Mouse (Mus musculus) myocyte (in vitro differentiated cells): ENCODE results near the gene Lamp2.

Experiments
- POLR2A ChIP-seq: IDR thresholded peaks from one replicate; pipeline ENCODE4 v1.6.1; 2011; ENCODE audit warnings: low read depth, mild to moderate bottlenecking, control low read depth, moderate library complexity; ENCODE audit not compliant: insufficient read length
- POLR2AphosphoS2 ChIP-seq: IDR thresholded peaks from one replicate; pipeline ENCODE4 v1.6.1; 2011; ENCODE audit warnings: low read depth, control low read depth; ENCODE audit not compliant: insufficient read length
- SRF ChIP-seq: IDR thresholded peaks from one replicate; pipeline ENCODE4 v1.6.1; 2011; ENCODE audit warnings: low read depth; ENCODE audit not compliant: control insufficient read depth, insufficient read length

DNA sequence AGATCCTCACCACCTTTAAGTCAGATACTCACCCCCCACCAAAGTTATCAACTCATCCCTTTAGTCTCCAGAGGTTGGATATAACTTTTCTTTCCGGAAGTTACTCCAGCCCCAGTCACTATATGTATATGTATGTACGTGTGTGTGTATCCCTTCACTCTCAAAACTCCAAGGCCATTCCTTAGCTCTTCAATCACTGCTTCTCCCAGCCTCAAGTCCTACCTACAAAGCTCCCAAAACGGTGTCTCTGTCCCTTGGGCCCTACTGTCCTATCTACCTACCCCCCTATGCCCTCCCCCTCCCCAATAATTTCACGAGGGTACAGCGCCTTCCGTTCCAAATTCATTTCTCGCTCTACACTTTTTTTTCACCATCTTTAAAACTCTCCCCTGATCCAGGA lies 780 bp downstream of the Lamp2 start:
- TF ChIP-seq POLR2A (no peak), POLR2AphosphoS2 (no peak), SRF (no peak)
